Mouse (Mus musculus): ENCODE results near the gene Ccser1.

DNA sequence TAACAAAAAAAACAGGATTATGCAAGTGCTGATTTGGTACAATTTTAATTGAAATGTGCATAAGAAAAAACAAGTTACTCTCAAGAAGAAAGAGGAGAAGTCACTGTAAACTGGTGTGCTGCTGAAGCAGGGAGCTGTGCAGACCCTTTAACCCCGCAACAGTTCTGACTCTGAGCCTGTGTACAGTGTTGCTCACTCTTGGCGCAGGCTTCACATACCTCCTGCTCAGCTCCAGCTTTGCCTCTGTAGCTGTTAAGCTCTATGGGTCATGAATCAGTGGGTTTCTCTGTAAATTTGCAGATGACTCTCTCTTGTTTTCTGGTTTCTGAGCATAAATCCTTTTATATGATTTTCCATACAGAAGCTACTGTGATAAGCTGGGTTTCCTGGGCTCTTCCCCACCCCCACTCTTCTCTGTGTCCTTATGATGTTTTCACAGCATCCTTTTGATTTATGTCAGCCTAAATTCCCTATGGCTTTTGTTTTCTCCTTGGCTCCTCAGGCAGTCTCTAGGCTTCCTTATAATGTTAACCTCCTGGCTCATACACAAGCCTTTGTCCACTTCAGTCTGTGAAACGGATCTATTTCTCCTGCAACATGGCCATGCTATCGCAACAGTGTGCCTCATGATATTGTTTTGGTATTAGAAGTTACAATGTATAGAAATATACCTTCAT lies 30.1 kb downstream of the Ccser1 start:
- TF ChIP-seq GATA1 (IDR thresholded peaks at IDR 0.05; ENCODE audit: low read length), result no peak
- no peak for TF ChIP-seq TAL1 (IDR thresholded peaks at IDR 0.05; ENCODE audit: low read length)
